In the genomic region with DNA sequence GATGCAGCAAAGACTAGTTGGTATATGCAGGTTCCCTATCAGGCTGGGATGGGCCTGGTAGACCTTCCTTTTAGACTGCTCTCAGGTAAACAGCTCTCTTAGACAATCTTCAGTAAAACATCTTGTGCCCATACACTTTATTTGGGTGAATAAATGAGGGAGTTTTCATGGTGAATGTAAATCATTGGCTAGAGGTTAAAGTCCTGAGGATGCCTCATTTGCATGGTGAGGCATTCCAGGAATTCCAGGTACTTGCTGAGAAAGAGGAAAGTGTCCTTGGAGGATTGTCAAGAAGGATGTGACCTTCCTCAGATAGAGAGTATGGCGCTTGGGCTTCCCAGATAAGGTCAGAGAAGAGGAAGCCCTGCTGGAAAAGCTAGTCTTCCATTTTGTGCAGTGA, we compare ENCODE assay signal across 18 mouse cellular contexts.
A peak's percentile ranks its signal among the peaks of the same experiment; 100 is the strongest.
DNase-seq lines count a peak whose midpoint lies in the region.
"Had no signal": no experiment of that assay in that cellular context is flagged by ENCODE, and none has a peak within 500 bp of the region (broad histone marks: within the 10 kb centered on the region; RNA-seq: fewer than 3 reads in every experiment).

No protein-coding gene starts in this region.

- DNase-seq in kidney, adult 18-20 months: peak; percentile 5
- no peak for DNase-seq in kidney, postnatal 10 days
- peak; percentile 56 for DNase-seq in kidney, adult 9 months
- DNase-seq in kidney, postnatal 4 days: no peak
- peak; percentile 50 for DNase-seq in R1 (ENCODE audit: low read depth, low spot score)
- DNase-seq in kidney, postnatal 36 days: peak; percentile 1 to 25
- DNase-seq in layer of hippocampus, adult 8-10 months (ENCODE audit: low spot score in 2 of 2): no peak
- DNase-seq: adrenal gland, postnatal 10 days; adrenal gland, postnatal 36 days; B cell, adult 2 months; cerebellum, adult 18-20 months; cerebellum, adult 9-10 months; cerebellum, postnatal 14 days; gastrocnemius, adult 2 months; gastrocnemius, postnatal 25 days; heart, adult 18-20 months; heart, postnatal 10 days; heart, postnatal 4 days had no signal

Comparison
In these comparisons a context has a peak if more than half of its experiments do, and no peak if none do; other contexts are left out.
1. DNase-seq: peak in kidney, adult 18-20 months (single experiment), kidney, adult 9 months (single experiment), R1 (single experiment) and kidney, postnatal 36 days (2 of 2); none in kidney, postnatal 10 days (single experiment), kidney, postnatal 4 days (0 of 2) and layer of hippocampus, adult 8-10 months (0 of 2).